Mouse (Mus musculus) heart, embryonic 12.5 days (tissue): Measurements from ENCODE around the gene A830031A19Rik. TPM values are rescaled to one million over a fixed set of nuclear protein-coding genes. Genes with fewer than 3 reads are reported as not detected.

ENCODE experiments used
- ATAC-seq: fragments of 200-750 bp; cut with Nextera tagmentation; 2 replicates; pipeline ENCODE4 v1.8.0; 2017; ENCODE audit warnings: moderate TSS enrichment, moderate library complexity; ENCODE audit not compliant: insufficient number of reproducible peaks, low FRiP score
- H3K27ac ChIP-seq: fragments of 300-500 bp; sonication (generic); 2 replicates; pipeline ENCODE4 v1.5.1; 2016; ENCODE audit warnings: mild to moderate bottlenecking, moderate library complexity; ENCODE audit not compliant: poor library complexity, severe bottlenecking
- H3K27me3 ChIP-seq: fragments of 300-500 bp; sonication (generic); replicated peaks from 2 replicates; pipeline ENCODE4 v1.6.1; 2016; ENCODE audit warnings: mild to moderate bottlenecking, moderate library complexity
- H3K36me3 ChIP-seq: fragments of 300-500 bp; sonication (generic); 2 replicates; pipeline ENCODE4 v1.6.1; 2016; ENCODE audit warnings: mild to moderate bottlenecking, moderate library complexity
- H3K4me1 ChIP-seq: fragments of 300-500 bp; sonication (generic); replicated peaks from 2 replicates; pipeline ENCODE4 v1.6.1; 2016; ENCODE audit warnings: mild to moderate bottlenecking
- H3K4me2 ChIP-seq: fragments of 300-500 bp; sonication (generic); 2 replicates; pipeline ENCODE4 v1.6.1; 2016; ENCODE audit warnings: mild to moderate bottlenecking, moderate library complexity
- H3K4me3 ChIP-seq: fragments of 300-500 bp; sonication (generic); 2 replicates; pipeline ENCODE4 v1.5.1; 2016; ENCODE audit warnings: mild to moderate bottlenecking
- H3K9ac ChIP-seq: fragments of 300-500 bp; sonication (generic); 2 replicates; pipeline ENCODE4 v1.6.1; 2016; ENCODE audit warnings: mild to moderate bottlenecking, moderate library complexity
- H3K9me3 ChIP-seq: fragments of 300-500 bp; sonication (generic); replicated peaks from 2 replicates; pipeline ENCODE4 v1.6.1; 2016; ENCODE audit warnings: mild to moderate bottlenecking, moderate library complexity
- WGBS: fragments of 180-500 bp; shearing (Covaris S2); methylation state at CpG from one replicate; pipeline ENCODE4 v1.1.7; 2016; 5-methylcytosine and 5-hydroxymethylcytosine counted together
- microRNA-seq: library from miRNA; unstranded; fragments of <30 nt; microRNA quantifications from one replicate; pipeline ENCODE4, GENCODE M21; 2017
- polyA plus RNA-seq: library from polyadenylated mRNA; unstranded; fragments of >200 nt; fragmentation: Nextera tagmentation; extraction: Ambion mirVana; gene quantifications from 2 replicates; pipeline ENCODE4 v1.2.1, GENCODE M21; 2016

Gene A830031A19Rik
- polyA plus RNA-seq, 1 experiment from 2014 or later, result not detected

DNA sequence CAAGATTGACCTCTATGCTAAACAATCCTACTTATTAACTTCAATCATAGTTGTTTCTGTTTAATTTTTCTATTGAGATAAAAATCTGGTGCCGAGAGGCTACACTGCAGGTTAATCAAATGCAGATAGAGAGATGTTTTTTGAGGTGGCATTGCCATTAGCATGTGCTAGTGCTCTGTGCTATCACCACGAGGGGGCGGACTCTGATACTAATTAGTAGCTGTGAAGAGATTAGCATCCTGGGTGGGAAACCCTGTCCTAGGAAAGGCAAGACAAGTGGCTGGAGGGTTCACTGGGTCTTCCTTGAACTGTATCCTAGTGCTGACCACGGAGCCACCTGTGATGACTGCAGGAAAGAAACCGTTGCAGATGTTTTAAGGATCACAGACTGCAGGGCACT, 66.6 kb downstream of the A830031A19Rik start:
- Histone ChIP-seq H3K9ac (no peak overlapping the region), H3K9me3 (no peaks in the 10 kb centered on the region), H3K4me3 (no peak overlapping the region), H3K27me3 (no peaks in the 10 kb centered on the region), H3K4me2 (no peak overlapping the region), H3K4me1 (peaks cover 4% of the 10 kb centered on the region), H3K36me3 (no peaks in the 10 kb centered on the region), H3K27ac (no peak overlapping the region)
- WGBS, result 33% methylated on average over 5 of the region's 5 CpGs
- ATAC-seq, result no peak

DNA sequence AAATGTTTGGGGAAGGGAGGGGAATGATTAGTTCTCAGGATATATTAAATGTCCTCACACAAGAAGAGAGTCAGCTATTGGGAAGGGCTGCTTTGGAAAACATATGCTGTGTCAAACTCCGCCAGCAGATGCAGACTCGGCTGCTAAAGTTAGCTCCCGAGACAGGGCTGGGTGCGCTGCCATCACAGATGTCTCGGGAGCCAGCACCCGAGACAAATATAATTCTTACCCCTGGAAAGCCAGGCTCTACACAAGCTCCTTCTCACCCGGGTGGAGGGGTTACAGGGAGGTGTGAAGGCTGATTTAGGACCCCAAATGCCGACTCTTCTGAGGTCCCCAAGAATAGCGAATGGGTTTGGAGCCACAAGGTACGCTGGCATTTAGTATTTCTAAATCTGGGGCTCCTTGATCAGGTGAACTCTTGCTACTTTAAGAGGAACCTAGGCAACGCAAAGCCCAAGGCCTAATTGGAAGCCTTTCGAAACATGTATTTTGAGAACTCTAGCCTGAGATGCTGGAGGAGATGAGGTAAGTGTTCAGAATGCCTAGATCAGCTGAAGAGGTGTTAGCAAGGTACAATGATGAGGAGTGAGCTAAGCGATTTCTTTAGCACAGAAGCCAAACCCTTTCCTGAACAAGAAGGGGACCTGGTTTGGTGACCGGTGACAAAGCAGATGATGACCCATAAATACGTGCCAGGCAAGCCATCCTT, 69.3 kb downstream of the A830031A19Rik start:
- no peak overlapping the region for H3K27ac ChIP-seq
- H3K4me2 ChIP-seq, result no peak overlapping the region
- WGBS, result 64% methylated on average over 15 of the region's 15 CpGs
- no peaks in the 10 kb centered on the region for H3K36me3 ChIP-seq
- H3K27me3 ChIP-seq, result no peaks in the 10 kb centered on the region
- no peaks in the 10 kb centered on the region for H3K4me1 ChIP-seq
- no peaks in the 10 kb centered on the region for H3K9me3 ChIP-seq
- ATAC-seq, result no peak
- no peak overlapping the region for H3K4me3 ChIP-seq
- H3K9ac ChIP-seq, result no peak overlapping the region

DNA sequence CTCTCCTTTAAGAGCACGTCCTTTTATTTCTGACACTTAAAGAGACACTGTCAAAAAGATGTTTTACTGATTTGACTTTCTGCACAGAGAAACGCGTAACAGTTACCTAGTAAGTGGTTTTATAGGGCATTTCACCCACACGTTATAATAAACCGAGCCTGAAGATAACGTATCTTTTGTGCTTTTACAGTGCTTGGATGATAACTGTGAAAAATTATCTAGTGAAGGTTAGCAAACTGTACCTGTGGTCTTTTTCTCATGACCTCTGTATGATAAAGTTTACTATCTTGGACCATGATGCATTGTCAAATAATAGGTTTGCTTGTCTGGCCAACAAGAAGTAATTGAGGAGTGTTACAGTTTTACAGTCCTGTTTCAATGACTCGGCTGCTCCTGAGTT, 74.2 kb downstream of the A830031A19Rik start:
- H3K27ac ChIP-seq, result no peak overlapping the region
- WGBS, result 76% methylated on average over 7 of the region's 7 CpGs
- ATAC-seq, result no peak
- no peak overlapping the region for H3K4me2 ChIP-seq
- H3K9me3 ChIP-seq, result no peaks in the 10 kb centered on the region
- no peaks in the 10 kb centered on the region for H3K27me3 ChIP-seq
- H3K36me3 ChIP-seq, result no peaks in the 10 kb centered on the region
- H3K9ac ChIP-seq, result no peak overlapping the region
- H3K4me1 ChIP-seq, result no peaks in the 10 kb centered on the region
- H3K4me3 ChIP-seq, result no peak overlapping the region

Small RNA genes lying within 50 kb of the gene (microRNA-seq; reads per million reads assigned to microRNA genes)
- not detected for gene Gm44381

Other genes starting within 250 kb of the A830031A19Rik start
- gene Papolg, start 179.8 kb downstream of the A830031A19Rik start, polyA plus RNA-seq, result 12.0 and 12.1 TPM in 2 replicates
- gene Bcl11a, start 3.0 kb upstream of the A830031A19Rik start, polyA plus RNA-seq, result 18.1 and 19.3 TPM in 2 replicates